In genomic region chr5:127160292-127160691, GRCm38 (mm10) we compare ENCODE assay signal across 8 mouse cellular contexts.
DNase-seq lines count a peak whose midpoint lies in the region.

No protein-coding gene starts in this region.

- peak; percentile 2 to 28 for DNase-seq in heart, postnatal 14 days
- no peak for DNase-seq in heart, postnatal 25 days (ENCODE audit: low spot score)
- peak; percentile 20 for DNase-seq in right cerebral cortex, adult 18-20 months
- DNase-seq in right cerebral cortex, postnatal 36 days (ENCODE audit: low spot score in 2 of 2) = no peak
- peak; percentile 23 for DNase-seq in embryo, embryonic 11.5 days (ENCODE audit: low read depth, low spot score)
- peak; percentile 43 for DNase-seq in retina, postnatal 1 day
- DNase-seq in c-Kit-positive CD71-positive TER-119-positive erythroid progenitor cells, embryonic 14.5 days (ENCODE audit: low spot score) = no peak
- no peak for DNase-seq in right cerebral cortex, postnatal 14 days

- intact Hi-C loops in heart, postnatal 14 days (cut with DNase I) = no loop called here
- intact Hi-C loops in heart, postnatal 25 days (cut with DNase I) = loop anchor here (2.0 kb wide), 1 partner anchor 321 kb away; no protein-coding TSS in a partner anchor

Comparison
In these comparisons a context has a peak if more than half of its experiments do, and no peak if none do; other contexts are left out.
1. DNase-seq: peak in heart, postnatal 14 days (2 of 2), right cerebral cortex, adult 18-20 months (single experiment), embryo, embryonic 11.5 days (single experiment) and retina, postnatal 1 day (single experiment); none in heart, postnatal 25 days (single experiment), right cerebral cortex, postnatal 36 days (0 of 2), c-Kit-positive CD71-positive TER-119-positive erythroid progenitor cells, embryonic 14.5 days (single experiment) and right cerebral cortex, postnatal 14 days (single experiment).